Mouse (Mus musculus): ENCODE results near the gene Miga2. TPM values are rescaled to one million over a fixed set of nuclear protein-coding genes. Genes with fewer than 3 reads are reported as not detected.
A peak's percentile ranks its signal among the peaks of the same experiment; 100 is the strongest.

Miga2 gene
- total and polyA plus RNA-seq, 2 experiments from 2014 or later, result 35.3 to 79.9 TPM

DNA sequence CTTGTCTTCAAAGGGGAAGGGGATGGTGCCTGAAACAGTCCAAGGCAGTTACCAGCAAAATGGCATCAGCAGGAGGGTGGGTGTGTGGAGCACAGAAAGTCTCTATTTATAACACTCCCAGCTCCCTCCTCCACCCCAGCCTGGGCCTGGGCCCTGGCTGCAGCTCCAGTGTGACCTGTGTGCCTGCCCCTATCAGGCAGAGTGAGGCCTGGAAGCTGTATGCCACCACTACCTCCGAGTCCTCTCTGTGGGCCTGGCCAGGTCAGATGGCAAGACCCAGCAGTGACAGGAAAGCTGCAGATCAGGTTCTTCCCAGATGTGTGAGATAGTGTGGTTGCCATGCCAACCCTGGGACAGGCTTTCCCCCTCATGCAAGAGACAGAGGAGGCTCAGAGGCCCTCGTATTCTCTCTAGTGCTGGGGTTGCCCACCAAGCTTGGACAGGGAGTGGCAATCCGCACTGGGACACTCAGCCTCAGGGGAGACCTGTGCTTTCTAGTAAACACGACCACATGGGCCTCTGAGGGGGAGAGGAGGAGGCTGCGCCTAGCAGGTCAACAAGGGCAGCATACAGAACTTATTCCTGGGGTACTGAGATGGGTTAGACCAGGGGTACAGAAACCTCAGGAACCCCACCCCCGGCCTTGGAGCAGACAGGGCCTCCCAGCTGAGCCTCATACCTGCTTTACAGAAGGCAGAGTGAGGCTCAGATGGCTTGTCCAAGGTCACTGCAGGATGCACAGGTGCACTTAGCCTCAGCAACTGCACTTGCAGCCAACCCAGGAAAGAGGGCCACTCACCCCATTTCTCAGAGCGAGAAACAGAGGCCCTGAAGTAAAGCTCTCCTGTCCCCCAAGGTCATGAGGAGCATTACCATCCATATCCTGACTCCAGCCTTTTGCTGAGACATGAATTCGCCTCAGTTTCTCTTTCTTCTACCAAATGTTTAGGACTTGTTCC, 6.2 kb upstream of the Miga2 start:
- Histone ChIP-seq H3K36me3 (ENCODE audit: insufficient read depth, low read length) (peaks cover 12% of the 10 kb centered on the region), H3K4me1 (ENCODE audit: insufficient read depth, low read length) (peaks cover 12% of the 10 kb centered on the region), H3K4me3 (ENCODE audit: low read length) (peak overlapping the region; percentile 82), H3K27me3 (ENCODE audit: insufficient read depth, low read length) (no peaks in the 10 kb centered on the region), H3K9me3 (ENCODE audit: low read length) (no peaks in the 10 kb centered on the region), H3K27ac (0 out of 2 replicates have a peak overlapping the region, but pooled peaks have one; percentile 80), H3K9ac (replicated peaks; ENCODE audit: low read length) (peak overlapping the region; percentile 81), H3K4me2 (ENCODE audit: low read depth, low read length) (peak overlapping the region; percentile 84)
- DNase-seq (ENCODE audit: low spot score) (no peak), ATAC-seq (no peak)
- no peak for TF ChIP-seq CTCF (IDR thresholded peaks at IDR 0.05; ENCODE audit: low read depth)
- WGBS, result 53% methylated on average over 8 of the region's 8 CpGs

DNA sequence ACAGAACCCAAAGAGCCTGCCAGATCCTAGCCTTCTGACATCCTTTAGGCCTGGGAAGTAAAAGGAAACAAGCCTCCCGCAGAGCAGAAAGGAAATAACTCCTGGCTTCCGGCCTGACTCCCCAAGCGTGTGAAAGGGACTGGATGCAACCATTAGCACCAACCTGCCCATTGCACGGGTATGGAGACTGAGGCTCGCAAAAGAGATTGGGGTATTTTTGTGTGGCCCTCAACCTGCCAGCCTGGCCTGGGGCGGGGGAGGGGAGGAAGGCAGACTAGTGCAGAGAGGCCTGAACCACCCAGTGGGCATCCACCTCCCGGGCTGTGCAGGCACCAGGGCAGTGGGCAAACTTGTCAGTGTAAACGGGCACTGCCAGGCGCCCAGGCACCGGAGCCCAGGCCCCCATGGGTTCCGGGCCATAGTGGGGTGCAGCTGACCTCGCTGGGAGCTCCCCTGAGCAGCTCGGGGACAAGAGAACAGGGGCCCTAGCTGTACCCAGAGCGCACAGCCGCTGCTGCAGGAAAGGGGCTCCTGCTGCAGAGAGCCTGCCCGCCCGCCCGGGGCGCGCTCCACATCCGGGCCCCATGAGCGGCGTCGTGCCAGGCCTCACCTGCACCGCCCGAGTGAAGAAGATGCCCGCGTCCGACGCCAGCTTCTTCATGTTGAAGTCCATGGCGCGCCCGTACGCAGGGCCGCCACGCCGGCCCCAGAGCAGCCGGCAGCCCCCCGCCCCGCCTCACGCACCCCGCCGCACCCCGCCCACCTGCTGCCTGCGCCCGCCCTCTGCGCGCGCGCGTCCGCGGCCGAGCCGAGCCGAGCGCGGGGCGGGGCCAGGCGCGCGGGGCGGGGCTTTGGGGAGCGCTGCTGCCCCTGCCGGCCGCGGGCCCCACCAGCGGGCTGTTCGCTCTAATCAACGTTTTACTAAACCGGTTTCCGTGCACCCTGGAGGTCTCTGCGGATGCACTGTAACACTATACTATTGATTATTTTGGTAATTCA, 5.2 kb upstream of the Miga2 start, which contains the start of gene Sh3glb2:
Gene Sh3glb2, minus strand, starts transcription at position 805 of the 999 bp plus-strand sequence.
- peak within 1 kb of the TSS; percentile 81 for H3K9ac ChIP-seq (replicated peaks; ENCODE audit: low read length)
- TF ChIP-seq CTCF (IDR thresholded peaks at IDR 0.05; ENCODE audit: low read depth), result peak; percentile 39
- peak within 1 kb of the TSS; percentile 84 for H3K4me2 ChIP-seq (ENCODE audit: low read depth, low read length)
- peak within 1 kb of the TSS; percentile 82 for H3K4me3 ChIP-seq (ENCODE audit: low read length)
- peaks cover 12% of the 10 kb centered on the region for H3K4me1 ChIP-seq (ENCODE audit: insufficient read depth, low read length)
- 2% methylated on average over 58 of the region's 73 CpGs for WGBS
- H3K27ac ChIP-seq, result peak within 1 kb of the TSS; percentile 80
- ATAC-seq (peak; percentile 75), DNase-seq (ENCODE audit: low spot score) (peak; percentile 96)
- H3K27me3 ChIP-seq (ENCODE audit: insufficient read depth, low read length), result no peaks in the 10 kb centered on the region
- peaks cover 2% of the 10 kb centered on the region for H3K36me3 ChIP-seq (ENCODE audit: insufficient read depth, low read length)
- no peaks in the 10 kb centered on the region for H3K9me3 ChIP-seq (ENCODE audit: low read length)

DNA sequence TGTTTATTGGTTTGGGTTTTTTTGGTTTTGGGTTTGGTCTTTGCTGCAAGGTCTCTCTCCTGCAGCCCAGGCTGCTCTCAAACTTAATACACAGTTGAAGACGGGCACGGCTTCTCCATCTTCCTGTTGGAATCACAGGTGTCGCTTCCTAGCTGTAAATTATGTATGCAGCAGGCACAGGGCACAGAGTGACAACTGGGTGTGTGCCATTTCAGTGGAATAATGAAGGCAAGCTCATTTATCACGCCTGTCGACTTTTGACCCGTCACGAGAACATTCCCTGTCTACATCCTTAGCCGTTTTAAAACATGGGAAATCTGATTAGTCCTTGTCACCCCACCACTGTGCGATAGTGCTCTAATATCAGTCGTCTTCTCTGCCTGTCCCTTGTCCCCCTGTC, 3.4 kb upstream of the Miga2 start:
- Histone ChIP-seq H3K36me3 (ENCODE audit: insufficient read depth, low read length) (no peaks in the 10 kb centered on the region), H3K4me1 (ENCODE audit: insufficient read depth, low read length) (peaks cover 22% of the 10 kb centered on the region), H3K4me3 (ENCODE audit: low read length) (no peak overlapping the region), H3K9ac (replicated peaks; ENCODE audit: low read length) (no peak overlapping the region), H3K27me3 (ENCODE audit: insufficient read depth, low read length) (no peaks in the 10 kb centered on the region), H3K9me3 (ENCODE audit: low read length) (no peaks in the 10 kb centered on the region), H3K27ac (no peak overlapping the region), H3K4me2 (ENCODE audit: low read depth, low read length) (no peak overlapping the region)
- no peak for TF ChIP-seq CTCF (IDR thresholded peaks at IDR 0.05; ENCODE audit: low read depth)
- ATAC-seq (no peak), DNase-seq (ENCODE audit: low spot score) (no peak)
- 52% methylated on average over 10 of the region's 10 CpGs for WGBS

DNA sequence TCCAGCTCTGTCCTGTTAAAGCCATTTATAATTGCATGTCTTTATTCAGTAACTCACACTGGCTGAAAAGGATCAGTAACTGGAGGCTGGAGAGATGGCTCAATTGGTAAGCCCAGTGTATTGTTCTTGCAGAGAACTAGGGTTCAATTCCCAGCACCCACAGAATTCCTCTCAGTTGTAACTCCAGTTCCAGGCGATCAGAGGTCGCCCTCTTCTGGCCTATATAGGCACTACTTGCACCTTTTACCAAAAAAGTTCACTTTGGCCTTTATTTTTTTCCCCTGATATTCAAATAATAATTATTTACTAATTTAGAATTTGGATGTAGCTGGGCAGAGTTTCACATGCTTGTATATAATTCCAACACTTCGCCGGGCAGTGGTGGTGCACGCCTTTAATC, 1.2 kb upstream of the Miga2 start:
- no peaks in the 10 kb centered on the region for H3K9me3 ChIP-seq (ENCODE audit: low read length)
- WGBS, result 74% methylated on average over 5 of the region's 5 CpGs
- DNase-seq (ENCODE audit: low spot score), result no peak

DNA sequence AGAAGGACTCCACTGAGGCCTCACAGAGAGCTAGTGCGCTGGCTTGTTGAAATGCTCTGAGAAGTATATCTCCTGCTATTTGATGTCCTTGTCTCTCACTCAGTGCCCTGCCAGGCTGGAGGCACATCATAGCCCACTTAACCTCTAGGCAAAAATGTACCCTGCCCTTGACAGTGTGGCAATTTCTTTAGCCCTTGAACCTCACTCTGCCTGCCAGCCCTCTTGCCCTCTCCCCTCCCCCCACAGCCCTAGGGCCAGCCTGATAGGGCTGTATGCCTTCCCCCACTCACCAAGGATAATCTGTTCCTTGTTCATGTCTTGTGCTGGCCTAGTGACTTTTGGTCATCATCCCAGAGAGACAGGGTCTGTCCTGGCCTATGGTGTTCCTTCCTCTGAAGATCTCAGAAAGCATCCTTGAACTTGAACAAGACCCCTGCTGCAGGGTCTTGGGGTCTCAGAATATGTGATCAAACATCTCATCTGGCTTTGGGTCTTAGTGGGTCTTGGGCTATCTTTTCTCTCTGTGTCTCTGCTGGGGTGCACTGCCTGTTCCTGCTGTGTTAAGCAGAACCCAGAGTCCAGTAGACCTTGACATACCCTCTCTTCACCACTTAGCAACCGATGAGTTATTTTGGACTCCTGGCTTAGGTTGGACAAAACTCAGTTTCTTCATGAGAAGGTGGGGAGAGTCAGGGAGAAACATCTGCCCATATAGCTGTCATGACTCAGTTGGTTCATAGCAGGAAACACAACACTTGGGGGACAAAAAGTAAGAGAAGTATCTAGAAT, 1.4 kb downstream of the Miga2 start:
- WGBS, result 93% methylated on average over 2 of the region's 2 CpGs

More for the DNA sequence above, 1.2 kb upstream of the Miga2 start:
- Histone ChIP-seq H3K27me3 (ENCODE audit: insufficient read depth, low read length) (no peaks in the 10 kb centered on the region), H3K4me1 (ENCODE audit: insufficient read depth, low read length) (peaks cover 24% of the 10 kb centered on the region), H3K27ac (no peak overlapping the region), H3K4me3 (ENCODE audit: low read length) (no peak overlapping the region), H3K9ac (replicated peaks; ENCODE audit: low read length) (no peak overlapping the region), H3K36me3 (ENCODE audit: insufficient read depth, low read length) (peaks cover 9% of the 10 kb centered on the region), H3K4me2 (ENCODE audit: low read depth, low read length) (no peak overlapping the region)
- TF ChIP-seq CTCF (IDR thresholded peaks at IDR 0.05; ENCODE audit: low read depth), result peak; percentile 41
- ATAC-seq, result no peak

More for the DNA sequence above, 1.4 kb downstream of the Miga2 start:
- Histone ChIP-seq H3K4me2 (ENCODE audit: low read depth, low read length) (peak overlapping the region; percentile 95), H3K27ac (no peak overlapping the region), H3K4me3 (ENCODE audit: low read length) (peak overlapping the region; percentile 95), H3K9ac (replicated peaks; ENCODE audit: low read length) (peak overlapping the region; percentile 78; the same call in 1 of the 2 replicates), H3K27me3 (ENCODE audit: insufficient read depth, low read length) (no peaks in the 10 kb centered on the region), H3K36me3 (ENCODE audit: insufficient read depth, low read length) (peaks cover 35% of the 10 kb centered on the region), H3K9me3 (ENCODE audit: low read length) (no peaks in the 10 kb centered on the region), H3K4me1 (ENCODE audit: insufficient read depth, low read length) (peaks cover 15% of the 10 kb centered on the region; the same call in 1 of the 2 replicates)
- ATAC-seq, result no peak
- no peak for TF ChIP-seq CTCF (IDR thresholded peaks at IDR 0.05; ENCODE audit: low read depth)
- no peak for DNase-seq (ENCODE audit: low spot score)

All from hindbrain, postnatal 0 days (tissue).